Comparison of ENCODE assay signal across 8 mouse cellular contexts in genomic region chr5:65537420-65538071, GRCm38 (mm10). TPM values are rescaled to one million over a fixed set of nuclear protein-coding genes. Genes with fewer than 3 reads are reported as not detected.
DNase-seq lines count a peak whose midpoint lies in the region; ATAC-seq and TF ChIP-seq lines count a peak whose summit lies in the region.

No protein-coding gene starts in this region.

- no peaks in the 10 kb centered on the region for H3K9me3 ChIP-seq in forebrain, embryonic 13.5 days (replicated peaks)
- H3K9me3 ChIP-seq in intestine, postnatal 0 days (ENCODE audit: control insufficient read depth) = no peaks in the 10 kb centered on the region
- no peaks in the 10 kb centered on the region for H3K9me3 ChIP-seq in lung, embryonic 14.5 days (ENCODE audit: low read depth, low read length)
- no peaks in the 10 kb centered on the region for H3K9me3 ChIP-seq in neural tube, embryonic 13.5 days

- H3K4me3 ChIP-seq in forebrain, embryonic 13.5 days = peak overlapping the region; percentile 93
- peak overlapping the region; percentile 92 for H3K4me3 ChIP-seq in intestine, postnatal 0 days (ENCODE audit: low read depth, low read length)
- H3K4me3 ChIP-seq in lung, embryonic 14.5 days (ENCODE audit: low read depth, low read length) = peak overlapping the region; percentile 92
- H3K4me3 ChIP-seq in neural tube, embryonic 13.5 days = peak overlapping the region; percentile 94

- no peaks in the 10 kb centered on the region for H3K36me3 ChIP-seq in forebrain, embryonic 13.5 days (ENCODE audit: poor library complexity, severe bottlenecking)
- no peaks in the 10 kb centered on the region for H3K36me3 ChIP-seq in intestine, postnatal 0 days (ENCODE audit: control insufficient read depth, insufficient read depth)
- H3K36me3 ChIP-seq in lung, embryonic 14.5 days (ENCODE audit: insufficient read depth) = no peaks in the 10 kb centered on the region
- no peaks in the 10 kb centered on the region for H3K36me3 ChIP-seq in neural tube, embryonic 13.5 days

- H3K9ac ChIP-seq in forebrain, embryonic 13.5 days = peak overlapping the region; percentile 95
- peak overlapping the region; percentile 94 for H3K9ac ChIP-seq in intestine, postnatal 0 days (ENCODE audit: low read depth, low read length)
- H3K9ac ChIP-seq in lung, embryonic 14.5 days = peak overlapping the region; percentile 97
- H3K9ac ChIP-seq in neural tube, embryonic 13.5 days = peak overlapping the region; percentile 97

- peak overlapping the region; percentile 99 for H3K27ac ChIP-seq in forebrain, embryonic 13.5 days
- peak overlapping the region; percentile 98 for H3K27ac ChIP-seq in intestine, postnatal 0 days (ENCODE audit: low read depth, low read length)
- peak overlapping the region; percentile 99 for H3K27ac ChIP-seq in lung, embryonic 14.5 days (ENCODE audit: low read depth)
- peak overlapping the region; percentile 99 for H3K27ac ChIP-seq in neural tube, embryonic 13.5 days (replicated peaks)

- H3K27me3 ChIP-seq in forebrain, embryonic 13.5 days = no peaks in the 10 kb centered on the region
- no peaks in the 10 kb centered on the region for H3K27me3 ChIP-seq in intestine, postnatal 0 days (replicated peaks; ENCODE audit: control insufficient read depth, insufficient read depth, low read length)
- no peaks in the 10 kb centered on the region for H3K27me3 ChIP-seq in lung, embryonic 14.5 days (ENCODE audit: insufficient read depth, low read length)
- H3K27me3 ChIP-seq in neural tube, embryonic 13.5 days = no peaks in the 10 kb centered on the region

- H3K4me2 ChIP-seq in forebrain, embryonic 13.5 days = peak overlapping the region; percentile 60
- peak overlapping the region; percentile 78 for H3K4me2 ChIP-seq in intestine, postnatal 0 days (replicated peaks; ENCODE audit: low read depth)
- H3K4me2 ChIP-seq in lung, embryonic 14.5 days = peak overlapping the region; percentile 82
- peak overlapping the region; percentile 80 for H3K4me2 ChIP-seq in neural tube, embryonic 13.5 days

- H3K4me1 ChIP-seq in forebrain, embryonic 13.5 days = peaks cover 14% of the 10 kb centered on the region
- no peaks in the 10 kb centered on the region for H3K4me1 ChIP-seq in intestine, postnatal 0 days (replicated peaks; ENCODE audit: control insufficient read depth, insufficient read depth, low read length)
- 0 out of 2 replicates have a peak, but pooled peaks cover 6% of the 10 kb centered on the region for H3K4me1 ChIP-seq in lung, embryonic 14.5 days (ENCODE audit: insufficient read depth)
- H3K4me1 ChIP-seq in neural tube, embryonic 13.5 days (replicated peaks) = peaks cover 39% of the 10 kb centered on the region

- peak; percentile 19 for DNase-seq in ovary, adult 18-20 months (ENCODE audit: low spot score)
- no peak for DNase-seq in ovary, postnatal 10 days (ENCODE audit: low spot score)
- DNase-seq in adrenal gland, postnatal 36 days = peak; percentile 67 to 73
- DNase-seq in lung, embryonic 14.5 days = peak; percentile 75
- DNase-seq in ovary, postnatal 14 days (ENCODE audit: low spot score) = no peak

- WGBS in forebrain, embryonic 13.5 days = under 1% methylated on average over 39 of the region's 59 CpGs
- WGBS in intestine, postnatal 0 days = 1% methylated on average over 53 of the region's 59 CpGs
- under 1% methylated on average over 55 of the region's 59 CpGs for WGBS in lung, embryonic 14.5 days
- WGBS in neural tube, embryonic 13.5 days = 0% methylated on average over 50 of the region's 59 CpGs

- peak; percentile 68 for ATAC-seq in forebrain, embryonic 13.5 days
- ATAC-seq in intestine, postnatal 0 days = peak; percentile 64
- peak; percentile 67 for ATAC-seq in lung, embryonic 14.5 days (ENCODE audit: insufficient read depth)
- peak; percentile 74 for ATAC-seq in neural tube, embryonic 13.5 days (ENCODE audit: low read depth)

- TF ChIP-seq CTCF in intestine, postnatal 0 days (IDR thresholded peaks at IDR 0.05; ENCODE audit: low read depth) = 0 out of 2 replicates have a peak, but pooled peaks have one; percentile 4
- no peak for TF ChIP-seq CTCF in lung, embryonic 14.5 days (IDR thresholded peaks at IDR 0.05; ENCODE audit: low read depth)

RNA-seq across cellular contexts. Expression of gene Ube2k, which starts 0.5 kb away (rescaled TPM):
- total RNA-seq in adrenal gland, postnatal 36 days (2021) = 10 to 100 TPM; 87.3 to 96.5 TPM
- 194 and 196 TPM in 2 replicates for polyA plus RNA-seq in forebrain, embryonic 13.5 days (2015; fragmentation: Nextera tagmentation; extraction: Ambion mirVana)
- polyA plus RNA-seq in intestine, postnatal 0 days (2015; fragmentation: Nextera tagmentation; extraction: Ambion mirVana) = 102 and 111 TPM in 2 replicates
- polyA plus RNA-seq in lung, embryonic 14.5 days (2014; fragmentation: Nextera tagmentation; extraction: Ambion mirVana) = 132 TPM in 2 replicates
- 204 and 218 TPM in 2 replicates for polyA plus RNA-seq in neural tube, embryonic 13.5 days (2015; fragmentation: Nextera tagmentation; extraction: Ambion mirVana)

RNA-seq across cellular contexts. Expression of gene Smim14, which starts 0.6 kb away (rescaled TPM):
- 100 to 1,000 TPM; 155 to 187 TPM for total RNA-seq in adrenal gland, postnatal 36 days (2021)
- 131 and 133 TPM in 2 replicates for polyA plus RNA-seq in forebrain, embryonic 13.5 days (2015; fragmentation: Nextera tagmentation; extraction: Ambion mirVana)
- polyA plus RNA-seq in intestine, postnatal 0 days (2015; fragmentation: Nextera tagmentation; extraction: Ambion mirVana) = 250 and 257 TPM in 2 replicates
- polyA plus RNA-seq in lung, embryonic 14.5 days (2014; fragmentation: Nextera tagmentation; extraction: Ambion mirVana) = 83.0 and 91.2 TPM in 2 replicates
- 185 and 191 TPM in 2 replicates for polyA plus RNA-seq in neural tube, embryonic 13.5 days (2015; fragmentation: Nextera tagmentation; extraction: Ambion mirVana)

RNA-seq across cellular contexts. Expression of gene Gm43552, which starts 44.9 kb away (rescaled TPM):
- 1 to 10 TPM in 1 of 2 experiments, not detected in 1; 6.0 TPM for total RNA-seq in adrenal gland, postnatal 36 days (2021)
- polyA plus RNA-seq in forebrain, embryonic 13.5 days (2015; fragmentation: Nextera tagmentation; extraction: Ambion mirVana) = not detected in 2 replicates
- not detected in 2 replicates for polyA plus RNA-seq in intestine, postnatal 0 days (2015; fragmentation: Nextera tagmentation; extraction: Ambion mirVana)
- polyA plus RNA-seq in lung, embryonic 14.5 days (2014; fragmentation: Nextera tagmentation; extraction: Ambion mirVana) = not detected in 2 replicates
- not detected in 2 replicates for polyA plus RNA-seq in neural tube, embryonic 13.5 days (2015; fragmentation: Nextera tagmentation; extraction: Ambion mirVana)

Comparison
In these comparisons a context has a peak if more than half of its experiments do, and no peak if none do; other contexts are left out.
1. DNase-seq: peak in ovary, adult 18-20 months (single experiment), adrenal gland, postnatal 36 days (2 of 2) and lung, embryonic 14.5 days (single experiment); none in ovary, postnatal 10 days (single experiment) and ovary, postnatal 14 days (single experiment).
2. Peak in every context shown above with its lines, with median percentiles within 50 percentile points of each other: ATAC-seq, H3K27ac ChIP-seq, H3K4me2 ChIP-seq, H3K4me3 ChIP-seq and H3K9ac ChIP-seq.